Mouse (Mus musculus): ENCODE measurements around the gene Zfp839. TPM values are rescaled to one million over a fixed set of nuclear protein-coding genes. Genes with fewer than 3 reads are reported as not detected.
"Not testable (repeated sequence)": the region's sequence is repeated elsewhere in the genome, so short reads cannot be mapped to it uniquely, and the experiment has no call there.

Zfp839 gene
- polyA plus RNA-seq, 1 experiment from 2014 or later, result 1.8 TPM

GRCm38 (mm10) chr12:110851923-110852322 is 1.9 kb downstream of the Zfp839 start:
- TF ChIP-seq CTCF (IDR thresholded peaks at IDR 0.05; ENCODE audit: low read depth), result no peak
- no peak for TF ChIP-seq EP300 (IDR thresholded peaks at IDR 0.05; ENCODE audit: low read depth)
- Histone ChIP-seq H3K36me3 (replicated peaks; ENCODE audit: insufficient read depth, low read length) (0 out of 2 replicates have a peak, but pooled peaks cover 6% of the 10 kb centered on the region), H3K27me3 (ENCODE audit: insufficient read depth, low read length) (no peaks in the 10 kb centered on the region), H3K4me3 (ENCODE audit: low read depth, low read length) (no peak overlapping the region), H3K4me1 (ENCODE audit: insufficient read depth) (peaks cover 16% of the 10 kb centered on the region), H3K4me2 (ENCODE audit: low read depth, low read length) (peak overlapping the region; percentile 78), H3K9me3 (ENCODE audit: low read length) (no peaks in the 10 kb centered on the region), H3K27ac (ENCODE audit: low read depth) (0 out of 2 replicates have a peak overlapping the region, but pooled peaks have one; percentile 26), H3K9ac (replicated peaks) (no peak overlapping the region)
- WGBS (ENCODE audit: insufficient replicate concordance), result 15% methylated on average over 1 of the region's 1 CpGs
- no peak for ATAC-seq
- DNase-seq, result no peak

- 0 out of 2 replicates have a peak, but pooled peaks cover 6% of the 10 kb centered on the region for H3K36me3 ChIP-seq (replicated peaks; ENCODE audit: insufficient read depth, low read length)
- no peaks in the 10 kb centered on the region for H3K27me3 ChIP-seq (ENCODE audit: insufficient read depth, low read length)
- ATAC-seq (no peak), DNase-seq (no peak)
- H3K27ac ChIP-seq (ENCODE audit: low read depth), result no peak overlapping the region
- TF ChIP-seq CTCF (IDR thresholded peaks at IDR 0.05; ENCODE audit: low read depth), result no peak
- no peak for TF ChIP-seq EP300 (IDR thresholded peaks at IDR 0.05; ENCODE audit: low read depth)
- no peak overlapping the region for H3K9ac ChIP-seq (replicated peaks)
- WGBS (ENCODE audit: insufficient replicate concordance), result 72% methylated on average over 32 of the region's 32 CpGs
- peaks cover 22% of the 10 kb centered on the region for H3K4me1 ChIP-seq (ENCODE audit: insufficient read depth)
- no peaks in the 10 kb centered on the region for H3K9me3 ChIP-seq (ENCODE audit: low read length)
- no peak overlapping the region for H3K4me2 ChIP-seq (ENCODE audit: low read depth, low read length)
- no peak overlapping the region for H3K4me3 ChIP-seq (ENCODE audit: low read depth, low read length)
These were observed 5.0 kb downstream of the Zfp839 start for GRCm38 (mm10) chr12:110854786-110855737.

- ATAC-seq (no peak), DNase-seq (no peak)
- 59% methylated on average over 7 of the region's 7 CpGs for WGBS (ENCODE audit: insufficient replicate concordance)
- Histone ChIP-seq H3K27ac (ENCODE audit: low read depth) (no peak overlapping the region), H3K4me2 (ENCODE audit: low read depth, low read length) (no peak overlapping the region), H3K4me3 (ENCODE audit: low read depth, low read length) (no peak overlapping the region), H3K9ac (replicated peaks) (peak overlapping the region; percentile 44; the same call in 1 of the 2 replicates), H3K4me1 (ENCODE audit: insufficient read depth) (peaks cover 9% of the 10 kb centered on the region), H3K9me3 (ENCODE audit: low read length) (no peaks in the 10 kb centered on the region), H3K27me3 (ENCODE audit: insufficient read depth, low read length) (no peaks in the 10 kb centered on the region), H3K36me3 (replicated peaks; ENCODE audit: insufficient read depth, low read length) (peaks cover 12% of the 10 kb centered on the region; the same call in 1 of the 2 replicates)
- no peak for TF ChIP-seq CTCF (IDR thresholded peaks at IDR 0.05; ENCODE audit: low read depth)
- TF ChIP-seq EP300 (IDR thresholded peaks at IDR 0.05; ENCODE audit: low read depth), result no peak
These were observed 7.1 kb downstream of the Zfp839 start for GRCm38 (mm10) chr12:110857196-110857595.

GRCm38 (mm10) chr12:110858681-110859080 is 8.6 kb downstream of the Zfp839 start:
- H3K27ac ChIP-seq (ENCODE audit: low read depth); H3K4me2 ChIP-seq (ENCODE audit: low read depth, low read length); H3K27me3 ChIP-seq (ENCODE audit: insufficient read depth, low read length); ATAC-seq; H3K4me1 ChIP-seq (ENCODE audit: insufficient read depth); H3K9ac ChIP-seq (replicated peaks); H3K4me3 ChIP-seq (ENCODE audit: low read depth, low read length); DNase-seq; H3K9me3 ChIP-seq (ENCODE audit: low read length): not testable (repeated sequence)
- 89% methylated on average over 15 of the region's 15 CpGs for WGBS (ENCODE audit: insufficient replicate concordance)
- peaks cover 14% of the 10 kb centered on the region; the same call in 1 of the 2 replicates for H3K36me3 ChIP-seq (replicated peaks; ENCODE audit: insufficient read depth, low read length)

- ATAC-seq, result no peak
- Histone ChIP-seq H3K4me2 (ENCODE audit: low read depth, low read length) (no peak overlapping the region), H3K9ac (replicated peaks) (no peak overlapping the region)
These were observed 10.2 kb downstream of the Zfp839 start for GRCm38 (mm10) chr12:110860293-110860692.

GRCm38 (mm10) chr12:110861256-110861655 is 11.2 kb downstream of the Zfp839 start:
- no peak for ATAC-seq
- no peak overlapping the region for H3K9ac ChIP-seq (replicated peaks)
- peaks cover 13% of the 10 kb centered on the region for H3K4me1 ChIP-seq (ENCODE audit: insufficient read depth)
- no peak overlapping the region for H3K4me2 ChIP-seq (ENCODE audit: low read depth, low read length)
- H3K27me3 ChIP-seq (ENCODE audit: insufficient read depth, low read length), result no peaks in the 10 kb centered on the region
- H3K9me3 ChIP-seq (ENCODE audit: low read length), result no peaks in the 10 kb centered on the region
- H3K4me3 ChIP-seq (ENCODE audit: low read depth, low read length), result no peak overlapping the region
- WGBS (ENCODE audit: insufficient replicate concordance), result 72% methylated on average over 7 of the region's 7 CpGs
- H3K36me3 ChIP-seq (replicated peaks; ENCODE audit: insufficient read depth, low read length), result peaks cover 8% of the 10 kb centered on the region; the same call in 1 of the 2 replicates
- TF ChIP-seq EP300 (IDR thresholded peaks at IDR 0.05; ENCODE audit: low read depth), result no peak
- no peak for TF ChIP-seq CTCF (IDR thresholded peaks at IDR 0.05; ENCODE audit: low read depth)
- DNase-seq, result no peak
- no peak overlapping the region for H3K27ac ChIP-seq (ENCODE audit: low read depth)

More at GRCm38 (mm10) chr12:110860293-110860692, 10.2 kb downstream of the Zfp839 start:
- H3K36me3 ChIP-seq (replicated peaks; ENCODE audit: insufficient read depth, low read length), result peaks cover 14% of the 10 kb centered on the region; the same call in 1 of the 2 replicates
- no peak overlapping the region for H3K27ac ChIP-seq (ENCODE audit: low read depth)
- H3K4me3 ChIP-seq (ENCODE audit: low read depth, low read length), result no peak overlapping the region
- peaks cover 13% of the 10 kb centered on the region for H3K4me1 ChIP-seq (ENCODE audit: insufficient read depth)
- no peak for TF ChIP-seq CTCF (IDR thresholded peaks at IDR 0.05; ENCODE audit: low read depth)
- no peak for TF ChIP-seq EP300 (IDR thresholded peaks at IDR 0.05; ENCODE audit: low read depth)
- H3K9me3 ChIP-seq (ENCODE audit: low read length), result no peaks in the 10 kb centered on the region
- no peaks in the 10 kb centered on the region for H3K27me3 ChIP-seq (ENCODE audit: insufficient read depth, low read length)
- no peak for DNase-seq

Measured in liver, postnatal 0 days (tissue).